Mouse (Mus musculus): ENCODE data around the gene Capzb.

GRCm38 (mm10) chr4:139286234-139286633 lies 93.5 kb downstream of the Capzb start:
- no peak for TF ChIP-seq CTCF (IDR thresholded peaks at IDR 0.05)
- no peak for TF ChIP-seq EP300 (IDR thresholded peaks at IDR 0.05)

Measured in lung, postnatal 0 days (tissue).